Mouse (Mus musculus): ENCODE data around the gene Plekho2.
A peak's percentile ranks its signal among the peaks of the same experiment; 100 is the strongest.

Plekho2 gene

DNA sequence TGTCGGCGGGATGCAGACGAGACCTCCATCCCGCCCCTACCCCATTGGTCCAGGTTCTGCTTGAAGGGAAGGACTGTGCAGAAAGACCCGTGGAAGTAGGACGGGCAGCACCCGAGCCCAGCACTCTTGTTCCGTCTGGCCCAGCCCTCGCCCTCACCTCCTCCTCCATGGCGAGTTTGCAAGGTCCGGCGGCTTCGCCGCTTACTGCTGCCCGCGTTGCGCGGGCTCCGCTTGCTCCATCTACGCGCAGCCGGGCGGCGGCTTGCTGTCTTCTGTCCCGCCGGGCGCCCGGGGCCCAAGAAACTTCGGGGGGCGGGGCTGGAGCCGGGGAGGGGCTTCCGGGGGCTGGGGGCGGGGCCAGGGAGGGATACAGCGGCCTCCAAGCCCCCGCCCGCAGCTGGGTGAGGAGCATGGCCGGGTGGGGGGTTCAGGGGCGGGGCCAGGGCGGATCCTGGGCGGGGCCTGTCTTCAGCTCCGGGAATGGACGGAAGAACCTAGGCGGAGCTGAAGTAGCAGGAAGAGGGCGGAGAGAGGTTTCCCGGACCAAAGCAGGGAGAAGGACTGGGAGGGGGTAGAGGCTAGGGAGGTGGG lies at the start of gene Plekho2:
Gene Plekho2, minus strand, starts transcription at position 260 of the 591 bp plus-strand sequence.
- DNase-seq (ENCODE audit: low read depth, low spot score) = peak; percentile 97

DNA sequence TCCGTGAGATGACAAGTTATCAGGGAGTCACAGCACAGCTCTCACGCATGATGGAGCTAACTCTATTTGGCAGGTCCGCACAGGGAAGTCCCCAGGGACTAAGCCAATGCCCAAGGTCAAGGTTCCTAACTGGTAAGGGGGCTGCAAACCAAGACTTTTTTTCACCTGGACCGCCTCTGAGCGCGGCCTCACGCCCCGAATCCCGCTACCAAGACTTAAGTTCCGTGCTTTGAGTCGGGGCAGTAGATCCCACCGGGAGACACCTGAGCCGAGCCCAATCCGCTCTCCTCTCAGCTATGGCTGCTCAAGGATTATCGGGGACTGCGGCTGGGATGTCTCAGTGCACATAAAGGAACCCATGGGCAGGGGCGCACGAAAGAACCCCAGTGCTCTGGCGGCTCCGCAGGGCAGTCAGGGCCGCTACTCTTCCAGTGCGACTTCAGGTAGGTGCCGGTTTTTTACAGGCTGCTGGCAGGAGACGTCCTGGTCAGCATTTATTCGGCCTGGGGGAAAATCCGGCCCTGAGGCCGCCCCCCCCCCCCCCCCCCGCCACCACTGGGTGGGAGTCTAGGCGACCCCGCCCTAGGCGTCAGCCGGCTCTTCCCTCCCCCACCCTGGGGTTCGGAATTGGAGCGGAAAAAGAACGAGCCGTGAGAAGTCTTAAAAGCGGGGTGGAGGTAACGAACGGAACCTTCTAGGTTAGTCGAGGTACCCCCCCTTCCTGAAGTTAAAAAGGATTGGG lies 49.4 kb upstream of the Plekho2 start, which contains the start of gene Rbpms2:
Gene Rbpms2, plus strand, starts transcription at position 624 of the 742 bp plus-strand sequence.
- DNase-seq (ENCODE audit: low read depth, low spot score) = no peak

DNA sequence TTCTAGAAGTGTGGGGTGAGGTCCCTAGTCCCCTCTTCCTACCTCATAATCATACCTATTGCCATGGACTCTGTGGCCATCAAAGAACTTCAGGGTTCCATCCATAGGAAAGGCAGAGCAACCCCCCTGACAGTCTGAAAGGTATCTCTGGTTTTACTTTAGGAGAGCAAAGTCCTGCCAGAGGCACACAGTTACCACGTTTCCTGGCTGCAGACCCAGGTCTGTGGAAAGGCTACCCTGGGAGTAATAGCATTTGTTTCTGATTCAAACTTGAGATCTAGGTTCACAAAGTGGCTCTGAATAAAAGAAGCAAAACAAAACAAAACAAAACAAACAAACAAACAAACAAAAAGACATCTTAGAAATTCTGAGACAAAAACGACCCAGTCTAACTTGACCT lies 44.4 kb upstream of the Plekho2 start:
- no peak for DNase-seq (ENCODE audit: low read depth, low spot score)

DNA sequence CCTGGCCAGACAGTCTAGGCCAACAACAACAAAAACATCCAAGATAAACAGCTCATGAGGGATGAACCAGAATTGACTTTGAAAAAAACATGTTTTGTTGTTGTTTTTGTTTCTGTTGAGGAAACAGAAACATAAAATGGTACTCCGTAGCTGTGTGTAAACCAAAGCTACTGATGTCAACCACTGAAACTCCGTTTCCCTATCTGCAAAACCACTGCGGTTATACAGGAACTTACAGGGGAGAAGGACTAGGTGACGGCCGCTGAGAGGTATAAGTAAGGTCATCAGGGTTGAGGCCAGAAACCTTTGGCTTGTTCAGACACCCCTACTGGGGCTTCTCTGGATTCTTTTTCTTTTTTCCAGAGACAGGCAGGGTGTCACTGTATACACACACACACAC lies 43.0 kb upstream of the Plekho2 start:
- no peak for DNase-seq (ENCODE audit: low read depth, low spot score)

DNA sequence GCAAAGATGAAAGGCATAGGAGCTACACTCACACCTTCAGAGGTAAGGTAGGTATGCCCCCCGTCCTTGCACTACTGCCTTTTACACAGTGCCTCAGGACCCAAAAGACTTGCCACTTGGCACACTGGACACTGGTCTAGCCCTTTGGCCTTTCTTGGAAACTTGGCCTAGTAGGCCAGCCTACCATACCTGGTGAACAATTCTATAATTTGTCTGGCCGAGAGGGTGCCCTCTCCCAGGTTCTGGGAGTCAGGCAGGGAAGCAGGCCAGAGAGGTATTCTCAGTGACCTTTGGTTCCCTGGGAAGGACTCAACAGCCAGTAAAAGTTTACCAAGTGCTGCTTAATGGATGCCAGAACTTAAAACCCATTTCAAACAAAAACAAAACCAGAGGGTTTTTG lies 41.8 kb upstream of the Plekho2 start:
- no peak for DNase-seq (ENCODE audit: low read depth, low spot score)

DNA sequence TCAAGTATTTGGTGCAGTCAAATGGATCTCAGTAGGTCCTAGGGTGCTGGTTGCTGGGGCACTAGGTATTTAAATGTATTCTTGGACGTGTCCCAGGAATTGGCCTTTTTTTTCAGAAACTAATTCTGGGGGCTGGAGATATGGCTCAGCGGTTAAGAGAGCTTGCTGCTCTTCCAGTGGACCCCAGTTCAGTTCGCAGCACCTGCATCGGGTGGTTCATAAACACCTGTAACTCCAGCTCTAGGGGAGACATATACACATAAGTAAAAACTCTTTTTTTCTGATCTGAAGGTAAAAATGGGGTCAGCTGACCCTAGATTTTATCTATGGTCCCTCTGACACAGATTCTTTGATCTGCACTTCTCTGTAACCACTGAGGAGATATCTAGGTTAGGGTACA lies 41.4 kb upstream of the Plekho2 start:
- no peak for DNase-seq (ENCODE audit: low read depth, low spot score)

DNA sequence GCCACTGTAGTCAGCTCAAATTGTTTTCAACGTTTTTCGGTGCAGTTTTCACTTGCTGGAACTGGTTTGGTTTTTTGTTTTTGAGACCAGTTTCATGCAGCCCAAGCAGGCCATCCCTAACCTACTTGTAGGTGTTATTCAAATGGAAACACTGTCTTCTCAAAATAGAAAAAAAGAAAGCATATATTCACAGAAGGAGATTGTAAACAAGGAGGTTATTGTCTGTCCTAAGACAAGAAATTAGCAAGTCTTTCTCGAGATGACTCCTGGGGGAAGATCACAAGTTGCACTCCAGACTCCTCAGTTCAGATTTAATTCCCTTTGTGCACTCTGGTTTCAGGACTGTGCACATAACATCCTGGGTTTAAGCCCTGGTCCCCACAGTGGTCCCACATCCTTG lies 39.5 kb upstream of the Plekho2 start:
- DNase-seq (ENCODE audit: low read depth, low spot score) = no peak

DNA sequence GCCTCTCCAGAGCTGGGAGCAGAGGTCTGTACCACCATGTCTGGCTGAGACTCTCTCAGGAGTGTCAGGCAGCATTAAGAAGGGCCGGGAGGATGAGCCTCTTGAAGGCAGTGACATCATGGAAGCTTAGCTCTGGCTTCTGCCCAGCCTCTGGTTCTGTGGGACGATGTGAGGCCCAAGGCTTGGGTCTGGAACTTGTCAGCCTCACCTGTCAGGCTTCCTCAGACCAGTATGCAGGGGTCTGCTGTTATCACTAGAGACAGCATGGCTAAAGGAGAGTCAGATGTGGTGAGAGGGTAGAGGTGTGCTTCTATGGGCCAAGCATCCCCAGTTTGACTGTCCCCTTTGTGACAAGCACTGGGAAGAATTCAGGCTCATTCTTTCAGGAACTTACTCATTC lies 33.3 kb upstream of the Plekho2 start:
- peak; percentile 23 for DNase-seq (ENCODE audit: low read depth, low spot score)

DNA sequence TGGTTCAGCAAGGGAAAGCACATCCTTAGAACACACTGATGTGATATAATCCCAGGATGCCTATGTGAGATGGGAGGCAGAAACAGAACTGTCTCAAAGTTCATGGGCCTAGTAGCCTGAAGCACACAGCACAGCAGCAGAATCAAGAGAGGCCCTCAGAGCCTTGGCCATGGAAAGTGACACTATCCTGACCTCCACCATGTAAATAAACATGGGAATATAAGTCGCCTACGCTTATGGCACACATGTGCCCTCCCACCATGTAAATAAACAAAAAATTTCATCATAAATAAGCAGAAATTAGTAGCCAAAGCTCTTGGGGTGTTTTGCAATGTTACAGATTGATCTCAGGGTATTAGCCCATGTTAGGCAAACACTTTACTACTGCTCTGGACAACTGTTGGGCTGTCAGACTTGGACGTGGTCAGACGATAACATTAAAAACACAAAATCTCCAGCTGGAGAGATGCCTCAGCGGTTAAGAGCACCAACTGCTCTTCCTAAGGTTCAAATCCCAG lies 32.2 kb upstream of the Plekho2 start:
- no peak for DNase-seq (ENCODE audit: low read depth, low spot score)

DNA sequence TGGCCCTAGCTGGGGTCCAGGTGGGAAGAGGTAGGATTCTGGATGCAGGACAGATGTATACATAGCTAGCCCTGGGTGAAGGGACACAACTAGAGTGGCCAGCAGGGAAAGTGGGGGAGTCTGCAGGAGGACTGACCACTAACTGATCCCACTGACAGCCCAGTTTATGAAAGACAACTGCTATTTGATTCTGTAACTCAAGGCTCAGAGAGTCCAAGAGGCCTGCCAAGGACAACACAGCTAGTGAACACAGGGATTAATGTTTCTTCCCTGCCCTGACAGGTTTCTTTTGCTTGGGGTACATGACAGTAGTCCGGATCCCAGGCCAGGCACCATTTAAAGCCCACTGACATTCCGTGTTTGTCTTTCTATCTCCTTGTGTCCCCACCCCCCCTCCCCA lies 27.3 kb upstream of the Plekho2 start:
- no peak for DNase-seq (ENCODE audit: low read depth, low spot score)

DNA sequence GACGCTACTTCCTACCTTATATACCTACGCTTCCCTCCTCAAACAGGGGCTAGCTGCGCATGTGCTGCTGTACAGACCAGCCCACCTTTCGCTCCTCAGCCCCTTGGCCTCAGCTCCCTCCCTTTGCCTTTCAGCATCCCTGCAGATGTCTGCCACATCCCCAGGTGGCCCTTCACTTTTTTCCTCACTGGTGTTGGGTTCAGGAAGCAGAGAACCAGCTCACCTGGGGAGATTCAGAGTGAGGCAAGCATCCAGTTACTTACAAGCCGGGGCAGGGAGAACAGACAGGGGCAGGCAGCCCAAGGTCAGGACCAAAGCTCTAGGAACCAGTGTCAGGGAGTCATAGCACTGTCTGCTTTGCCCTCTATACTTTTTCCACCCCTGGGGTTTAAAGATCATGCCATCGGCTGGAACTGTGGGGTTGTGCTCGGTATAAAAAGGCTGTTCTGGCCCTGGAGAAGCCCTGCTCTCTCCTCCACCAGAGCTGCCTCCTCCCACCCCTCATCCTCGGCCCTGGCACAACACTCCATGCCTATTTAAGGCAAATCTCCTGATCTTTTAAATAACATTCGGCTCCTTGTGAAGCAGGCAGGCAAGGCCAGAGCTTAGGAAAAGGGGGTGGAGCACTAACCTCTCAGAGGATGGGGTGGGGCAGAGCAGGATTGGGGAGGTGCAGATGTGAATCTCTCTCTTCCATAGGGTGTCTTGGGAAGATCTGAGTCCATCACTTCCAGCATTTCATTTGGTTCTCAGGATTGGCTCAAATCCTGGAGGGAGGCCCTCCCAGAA lies 26.7 kb upstream of the Plekho2 start:
- DNase-seq (ENCODE audit: low read depth, low spot score) = no peak

DNA sequence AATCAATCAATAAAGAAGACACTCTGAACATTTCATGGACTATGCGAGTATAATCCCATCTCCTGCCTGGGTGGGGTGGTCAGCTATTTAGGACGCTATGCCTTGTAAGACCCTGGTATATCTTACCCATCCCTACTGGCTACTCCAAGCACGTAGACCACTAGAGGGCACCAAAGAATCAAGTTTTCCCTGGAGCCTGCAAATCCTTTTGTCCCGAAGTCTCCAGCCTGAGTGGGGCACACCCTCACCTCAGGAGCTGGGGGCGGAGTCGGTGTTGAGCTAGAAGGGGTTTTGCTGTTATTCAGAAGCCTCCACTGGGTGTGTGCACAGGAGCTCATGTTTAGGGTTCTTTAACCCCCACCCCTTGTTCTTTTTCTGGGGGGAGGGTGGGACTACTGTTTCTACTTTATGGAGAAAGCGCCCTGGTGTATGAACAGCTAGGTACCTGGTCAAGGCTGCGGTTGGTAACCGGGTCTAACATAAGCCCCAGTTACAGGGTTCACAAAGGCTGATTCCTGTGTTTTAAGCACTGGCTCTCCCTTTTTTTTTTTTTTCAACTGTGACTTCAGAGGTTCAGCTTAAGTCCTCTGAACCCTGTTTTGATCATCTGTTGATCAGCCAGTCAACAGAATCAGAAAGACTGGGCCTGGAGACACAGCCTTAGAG lies 25.8 kb upstream of the Plekho2 start:
- DNase-seq (ENCODE audit: low read depth, low spot score) = peak; percentile 97

DNA sequence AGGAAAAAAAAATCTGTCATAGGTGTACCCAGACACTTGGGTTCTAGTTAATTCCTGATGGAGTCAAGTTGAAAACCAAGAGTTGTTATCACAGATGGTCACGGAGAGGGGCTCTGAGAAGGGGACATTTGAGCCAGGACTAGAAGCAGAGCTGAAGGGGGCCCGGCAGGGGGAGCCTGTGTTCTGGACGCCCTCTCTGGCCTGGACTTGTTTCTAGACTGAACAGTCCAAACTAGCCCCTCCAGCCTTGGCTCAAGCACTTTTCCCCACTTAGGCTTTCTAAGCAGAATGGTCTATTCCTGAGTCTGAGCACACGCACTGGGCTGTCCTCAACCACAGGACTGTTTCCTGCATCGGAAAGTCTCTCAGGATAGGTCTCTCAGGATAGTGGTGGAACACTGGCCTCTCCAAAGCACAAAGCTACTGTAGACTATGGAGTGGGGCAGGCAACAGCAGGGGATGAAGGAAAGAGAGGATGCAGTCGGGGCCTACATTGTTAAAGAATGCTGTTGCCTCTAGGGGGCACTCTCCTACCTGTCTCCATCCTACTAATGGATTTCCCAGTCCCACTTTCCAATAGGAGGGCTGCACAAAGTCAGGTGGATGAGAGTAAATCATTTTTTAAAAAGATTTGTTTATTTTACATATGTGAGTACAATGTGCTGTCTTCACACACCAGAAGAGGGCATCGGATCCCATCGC lies 23.7 kb upstream of the Plekho2 start:
- DNase-seq (ENCODE audit: low read depth, low spot score) = no peak

DNA sequence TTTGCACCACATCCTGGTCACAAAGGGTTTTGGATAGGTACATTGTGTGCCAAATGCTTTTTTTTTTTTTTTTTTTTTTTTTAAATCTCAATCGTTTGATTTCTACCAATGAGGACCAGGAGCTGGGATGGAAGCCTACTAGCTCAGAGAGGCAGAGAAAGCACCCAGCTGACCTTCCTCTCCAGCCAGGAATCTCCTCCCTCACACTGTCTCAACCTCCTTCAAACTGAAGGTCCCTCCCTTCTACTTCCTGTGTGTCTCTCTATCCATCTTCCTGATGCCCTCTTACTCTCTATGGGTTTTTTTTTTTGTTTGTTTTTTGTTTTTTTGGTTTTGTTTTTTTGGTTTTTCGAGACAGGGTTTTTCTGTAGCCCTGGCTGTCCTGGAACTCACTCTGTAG lies 21.1 kb upstream of the Plekho2 start:
- no peak for DNase-seq (ENCODE audit: low read depth, low spot score)

DNA sequence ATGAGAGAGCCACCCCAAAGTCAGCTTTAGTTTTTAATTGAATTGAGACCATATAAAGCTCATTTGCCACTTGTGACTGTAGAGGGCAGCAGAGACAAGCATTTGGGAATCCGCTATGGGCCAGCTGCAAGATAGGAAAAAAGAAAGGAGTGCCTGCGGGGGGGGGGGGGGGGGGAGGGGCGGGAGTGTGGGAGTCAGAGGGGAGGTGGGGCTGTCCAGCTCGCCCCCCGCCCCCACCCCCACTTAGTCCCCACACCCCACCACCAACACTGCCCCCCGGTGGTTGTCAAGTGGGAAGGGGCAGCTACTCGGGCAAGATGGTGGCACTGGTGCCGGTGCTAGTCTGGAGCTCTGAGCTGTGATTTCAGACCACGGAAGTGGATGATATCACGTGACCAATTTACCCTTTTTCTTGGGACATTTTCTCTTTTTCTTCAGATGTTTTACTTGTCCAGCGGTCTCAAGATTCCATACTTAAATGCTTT lies 19.0 kb upstream of the Plekho2 start:
- DNase-seq (ENCODE audit: low read depth, low spot score) = peak; percentile 67

DNA sequence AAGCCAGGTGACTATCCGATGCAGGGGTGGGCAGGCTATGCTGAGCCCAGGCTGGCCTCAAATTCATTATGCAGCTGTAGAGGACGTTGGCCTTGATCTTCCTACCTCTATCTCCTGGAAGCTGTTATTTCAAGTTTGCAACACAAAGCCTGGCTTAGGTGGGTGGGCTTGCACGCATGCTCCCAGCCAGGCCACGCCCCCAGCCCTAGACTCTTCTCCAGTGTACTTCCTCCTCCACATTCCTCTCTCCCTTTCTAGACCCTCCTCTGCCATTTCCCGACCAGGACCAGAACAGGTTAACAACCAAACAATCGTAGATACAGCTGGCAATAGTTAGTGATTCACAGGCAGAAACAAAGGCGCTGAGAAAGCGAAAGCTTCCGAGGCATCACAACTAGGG lies 13.8 kb upstream of the Plekho2 start:
- DNase-seq (ENCODE audit: low read depth, low spot score) = no peak

DNA sequence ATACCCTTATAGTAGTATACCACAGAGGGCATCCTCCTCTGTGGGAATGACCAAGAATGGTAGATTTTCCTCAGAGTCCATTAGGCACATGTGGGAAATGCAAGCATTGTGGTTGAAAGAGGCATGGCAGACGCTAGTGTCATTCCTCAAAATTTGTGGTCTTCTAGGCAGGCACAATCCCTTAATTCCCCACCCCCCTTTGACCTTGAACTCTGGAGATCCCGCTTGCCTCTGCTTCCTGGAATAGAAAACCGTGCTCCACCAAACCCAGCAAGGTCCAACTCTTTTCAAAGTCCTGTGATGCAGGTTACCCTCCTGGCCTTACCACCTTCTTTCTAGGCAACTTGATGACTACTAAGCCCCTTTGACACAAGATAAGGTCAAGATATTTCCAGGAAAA lies 12.9 kb upstream of the Plekho2 start:
- DNase-seq (ENCODE audit: low read depth, low spot score) = no peak

DNA sequence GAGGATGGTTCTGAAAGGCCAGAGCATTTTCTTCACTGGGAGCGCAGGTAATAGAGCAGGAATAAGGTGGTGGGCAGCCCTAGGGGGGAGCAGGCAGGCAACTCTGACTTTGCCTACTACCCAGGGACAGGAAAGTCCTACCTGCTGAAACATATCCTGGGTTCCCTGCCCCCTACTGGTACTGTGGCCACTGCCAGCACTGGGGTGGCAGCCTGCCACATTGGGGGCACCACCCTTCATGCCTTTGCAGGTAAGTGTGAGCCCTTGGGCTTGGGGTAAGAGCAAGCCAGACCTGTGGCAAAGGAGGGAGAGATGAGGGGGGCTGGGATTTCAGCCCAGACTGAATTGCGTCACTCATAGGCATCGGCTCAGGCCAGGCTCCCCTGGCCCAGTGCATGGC lies 9.3 kb upstream of the Plekho2 start:
- no peak for DNase-seq (ENCODE audit: low read depth, low spot score)

DNA sequence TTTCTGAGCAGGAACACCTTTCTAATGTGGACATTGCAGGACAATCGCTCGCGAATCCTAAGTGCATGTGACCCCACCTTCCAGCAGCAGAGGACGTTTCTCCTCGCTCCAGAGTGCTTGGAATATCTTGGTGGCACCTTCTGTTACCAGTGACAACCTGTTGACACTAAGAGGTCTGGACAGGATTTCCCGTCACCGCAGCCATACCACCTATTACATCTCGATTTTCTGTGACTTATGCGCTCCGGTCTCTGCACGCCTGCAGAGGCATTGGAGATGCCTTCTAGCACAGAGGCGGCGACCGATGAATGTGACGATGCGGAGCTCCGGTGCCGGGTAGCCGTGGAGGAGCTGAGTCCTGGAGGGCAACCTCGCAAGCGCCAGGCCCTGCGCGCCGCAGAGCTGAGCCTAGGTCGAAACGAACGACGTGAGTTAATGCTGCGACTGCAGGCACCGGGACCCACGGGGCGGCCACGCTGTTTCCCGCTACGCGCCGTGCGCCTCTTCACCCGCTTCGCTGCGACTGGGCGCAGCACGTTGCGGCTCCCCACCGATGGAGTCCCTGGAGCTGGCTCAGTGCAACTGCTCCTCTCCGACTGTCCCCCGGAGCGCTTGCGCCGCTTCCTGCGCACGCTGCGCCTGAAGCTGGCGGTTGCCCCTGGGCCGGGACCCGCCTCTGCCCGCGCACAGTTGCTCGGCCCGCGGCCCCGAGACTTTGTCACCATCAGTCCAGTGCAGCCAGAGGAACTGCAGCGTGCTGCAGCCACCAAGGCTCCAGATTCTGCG lies 7.9 kb upstream of the Plekho2 start:
- DNase-seq (ENCODE audit: low read depth, low spot score) = peak; percentile 46

DNA sequence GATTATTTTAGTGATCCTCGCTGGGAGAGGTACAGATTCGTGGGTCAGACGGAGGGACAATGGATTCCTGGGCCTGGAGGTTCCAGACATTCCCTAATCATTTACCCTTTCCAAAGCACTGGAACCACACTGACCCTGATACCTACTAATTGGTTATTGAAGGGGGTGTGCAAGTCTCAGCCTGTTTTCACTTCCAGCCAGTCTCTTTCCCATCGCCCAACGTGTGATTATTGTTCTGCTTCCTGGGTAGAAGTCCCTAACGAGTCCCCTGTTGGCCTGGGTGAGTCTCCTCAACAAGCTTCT lies 7.4 kb upstream of the Plekho2 start:
- DNase-seq (ENCODE audit: low read depth, low spot score) = no peak
